Mouse (Mus musculus) cerebellum, adult 2 months (tissue): ENCODE results near the gene Pou6f1. TPM values are rescaled to one million over a fixed set of nuclear protein-coding genes. Genes with fewer than 3 reads are reported as not detected.

Experiments
- DNase-seq, 2 experiments: peaks; one replicate each; pipeline ENCODE4 v3.0.0; 2021
- H3K27ac ChIP-seq: fragments of 200-500 bp; 2 replicates; pipeline ENCODE4 v1.5.1; 2012; ENCODE audit warnings: low read length, control low read depth, inconsistent platforms; ENCODE audit not compliant: insufficient read depth
- H3K27me3 ChIP-seq: fragments of 200-500 bp; 2 replicates; pipeline ENCODE4 v1.6.1; 2012; ENCODE audit warnings: inconsistent platforms, mild to moderate bottlenecking, low read length, moderate library complexity; ENCODE audit not compliant: control insufficient read depth, insufficient read depth
- H3K4me1 ChIP-seq: fragments of 200-500 bp; 2 replicates; pipeline ENCODE4 v1.6.1; 2011; ENCODE audit warnings: low read length; ENCODE audit not compliant: control insufficient read depth, insufficient read depth
- H3K4me3 ChIP-seq: fragments of 200-500 bp; replicated peaks from 2 replicates; pipeline ENCODE3; 2011; ENCODE audit warnings: mild to moderate bottlenecking, low read depth, low read length, control low read depth; ENCODE audit not compliant: insufficient read depth
- CTCF ChIP-seq: fragments of 200-500 bp; IDR thresholded peaks from 2 replicates; pipeline ENCODE4 v1.5.1; 2011; ENCODE audit warnings: low read depth, mild to moderate bottlenecking, control low read depth, low read length, moderate library complexity, borderline replicate concordance; ENCODE audit not compliant: insufficient read depth
- POLR2A ChIP-seq: fragments of 200-500 bp; IDR thresholded peaks from 2 replicates; pipeline ENCODE4 v1.6.1; 2011; ENCODE audit warnings: low read length, control low read depth, borderline replicate concordance; ENCODE audit not compliant: insufficient read depth
- WGBS: fragments of 180-500 bp; shearing (Covaris S2); methylation state at CpG from one replicate; pipeline ENCODE4 v1.1.7; 2018; 5-methylcytosine and 5-hydroxymethylcytosine counted together
- polyA plus RNA-seq: library from polyadenylated mRNA; depleted of rRNA; stranded (reverse); fragments of >200 nt; gene quantifications from 2 replicates; pipeline ENCODE4 v1.2.3, GENCODE M21; 2012; rRNA removed

Pou6f1 gene
- polyA plus RNA-seq, result 63.9 and 64.5 TPM in 2 replicates

DNA sequence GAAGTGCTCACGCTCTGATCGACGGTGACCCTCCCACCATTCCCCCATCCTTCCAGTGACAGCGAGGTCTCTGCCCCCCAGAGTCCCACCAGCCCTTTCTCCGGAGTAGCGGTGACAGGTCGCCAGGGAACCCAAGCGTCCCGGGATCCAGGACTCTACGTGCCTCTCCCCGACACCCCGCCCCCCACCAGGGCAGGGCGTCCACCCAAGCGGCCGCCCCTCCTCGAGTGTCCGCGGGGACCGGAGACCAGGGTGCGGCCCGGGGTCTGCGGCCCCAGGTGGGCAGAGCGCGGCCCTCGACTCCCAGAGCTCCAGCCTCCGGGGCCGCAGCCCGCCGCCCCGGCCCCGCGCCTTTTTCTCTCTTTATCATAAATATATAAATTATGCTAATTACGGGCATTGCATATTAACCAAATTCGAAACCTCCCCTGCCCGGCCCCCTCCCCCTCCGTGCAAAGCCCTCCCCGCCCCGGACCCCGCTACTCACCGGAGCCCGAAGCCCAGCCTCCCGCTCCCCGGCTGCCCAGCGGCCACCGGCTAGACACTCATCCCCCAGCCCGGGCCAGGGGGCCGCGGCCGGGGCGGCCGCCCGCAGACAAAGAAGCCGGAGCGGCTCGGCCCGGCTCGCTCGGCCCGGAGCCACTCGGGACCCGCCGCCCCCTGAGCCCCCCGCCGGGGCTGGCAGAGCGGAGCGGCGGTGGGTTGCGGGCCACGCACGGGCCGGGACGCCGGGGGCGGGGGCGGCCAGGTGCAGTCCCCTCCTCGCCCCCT lies at the start of gene Pou6f1:
Gene Pou6f1, minus strand, starts transcription at position 709 of the 771 bp plus-strand sequence.
- H3K4me1 ChIP-seq, result peaks cover 7% of the 10 kb centered on the region; the same call in 1 of the 2 replicates
- H3K4me3 ChIP-seq, result peak within 1 kb of the TSS; percentile 94
- under 1% methylated on average over 73 of the region's 76 CpGs for WGBS
- DNase-seq, result peak; percentile 57 to 68
- H3K27ac ChIP-seq, result peak within 1 kb of the TSS; percentile 58; the same call in 1 of the 2 replicates
- no peak for TF ChIP-seq POLR2A
- TF ChIP-seq CTCF, result no peak
- no peaks in the 10 kb centered on the region for H3K27me3 ChIP-seq

- H3K27ac ChIP-seq, result no peak overlapping the region
- no peaks in the 10 kb centered on the region for H3K27me3 ChIP-seq
- WGBS, result 15% methylated on average over 6 of the region's 6 CpGs
- peaks cover 10% of the 10 kb centered on the region for H3K4me1 ChIP-seq
- TF ChIP-seq CTCF (no peak), POLR2A (no peak)
- no peak overlapping the region for H3K4me3 ChIP-seq
- DNase-seq, result peak; percentile 69 to 83
Measured at GRCm38 (mm10) chr15:100646161-100646560, 46.4 kb upstream of the Pou6f1 start.

DNA sequence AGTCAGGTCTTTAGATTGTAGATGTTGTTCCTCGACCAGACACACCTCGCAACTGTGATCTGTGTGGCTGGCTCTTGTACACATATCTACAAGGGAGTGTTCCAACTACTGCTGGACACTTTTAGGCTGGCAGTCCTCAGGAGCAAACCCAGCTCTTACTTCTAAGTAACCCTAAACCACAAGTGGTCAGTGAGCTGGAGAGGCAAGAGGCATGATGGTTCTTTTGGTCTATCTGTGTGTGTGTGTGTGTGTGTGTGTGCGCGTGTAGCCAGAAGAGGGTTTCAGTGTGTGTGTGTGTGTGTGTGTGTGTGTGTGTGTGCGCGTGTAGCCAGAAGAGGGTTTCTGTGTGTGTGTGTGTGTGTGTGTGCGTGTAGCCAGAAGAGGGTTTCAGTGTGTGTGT lies 42.7 kb upstream of the Pou6f1 start:
- no peak for TF ChIP-seq POLR2A
- no peak for TF ChIP-seq CTCF
- no peak for DNase-seq
- 91% methylated on average over 7 of the region's 7 CpGs for WGBS

GRCm38 (mm10) chr15:100641226-100641810 lies 41.5 kb upstream of the Pou6f1 start:
- H3K4me1 ChIP-seq, result no peaks in the 10 kb centered on the region
- peaks cover 5% of the 10 kb centered on the region for H3K27me3 ChIP-seq
- no peak for DNase-seq
- TF ChIP-seq CTCF (no peak), POLR2A (no peak)
- WGBS, result 54% methylated on average over 13 of the region's 16 CpGs
- no peak overlapping the region for H3K4me3 ChIP-seq
- H3K27ac ChIP-seq, result no peak overlapping the region

More for the DNA sequence above, 42.7 kb upstream of the Pou6f1 start:
- Histone ChIP-seq H3K27ac (no peak overlapping the region), H3K27me3 (no peaks in the 10 kb centered on the region), H3K4me3 (no peak overlapping the region), H3K4me1 (no peaks in the 10 kb centered on the region)

DNA sequence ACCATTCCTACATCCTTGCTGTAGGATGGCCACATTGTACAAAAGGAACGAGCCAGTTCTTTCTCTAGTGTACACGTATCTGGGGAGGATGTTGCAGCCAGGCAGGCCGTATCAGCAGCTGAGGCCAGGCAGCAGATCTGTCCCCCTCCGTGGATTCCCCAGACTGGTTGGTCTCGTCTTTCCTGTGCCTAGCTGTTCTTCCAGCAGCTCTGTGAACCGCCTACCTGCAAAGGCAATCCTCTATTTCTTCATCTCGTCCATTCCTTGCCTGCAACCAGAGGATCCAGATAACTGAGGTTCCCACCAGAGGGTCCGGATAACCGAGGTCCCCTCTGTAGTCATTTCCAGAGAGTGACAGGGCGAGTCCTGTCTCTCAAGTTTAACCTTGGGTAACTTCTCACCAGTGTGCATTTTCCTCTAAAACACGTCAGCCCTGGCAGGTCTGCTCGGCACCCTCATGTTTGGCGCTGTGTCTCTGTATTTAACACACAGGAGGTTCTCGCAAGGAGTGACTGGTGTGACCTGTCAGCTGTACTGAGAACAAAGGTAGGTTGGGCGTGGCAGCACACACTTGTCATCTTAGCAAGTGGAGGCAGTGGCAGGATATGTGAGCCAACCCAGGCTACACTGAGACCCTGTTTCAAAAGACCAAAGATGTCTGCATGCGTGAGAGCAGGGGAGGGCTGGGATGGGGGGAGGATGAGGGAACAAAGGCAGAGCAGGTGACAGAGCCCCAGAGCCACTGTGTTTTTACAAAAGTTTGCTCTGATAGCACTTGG lies 40.4 kb upstream of the Pou6f1 start:
- DNase-seq, result no peak
- TF ChIP-seq CTCF (no peak), POLR2A (no peak)
- Histone ChIP-seq H3K27ac (no peak overlapping the region), H3K4me3 (no peak overlapping the region), H3K27me3 (peaks cover 12% of the 10 kb centered on the region), H3K4me1 (no peaks in the 10 kb centered on the region)
- 87% methylated on average over 16 of the region's 16 CpGs for whole genome bisulfite sequencing

GRCm38 (mm10) chr15:100637661-100638060 lies 37.9 kb upstream of the Pou6f1 start:
- H3K4me1 ChIP-seq, result no peaks in the 10 kb centered on the region
- DNase-seq, result no peak
- peaks cover 12% of the 10 kb centered on the region for H3K27me3 ChIP-seq
- H3K27ac ChIP-seq, result no peak overlapping the region
- TF ChIP-seq CTCF, result peak; percentile 23; the same call in 1 of the 2 replicates
- TF ChIP-seq POLR2A, result no peak
- no peak overlapping the region for H3K4me3 ChIP-seq
- 27% methylated on average over 6 of the region's 6 CpGs for WGBS

DNA sequence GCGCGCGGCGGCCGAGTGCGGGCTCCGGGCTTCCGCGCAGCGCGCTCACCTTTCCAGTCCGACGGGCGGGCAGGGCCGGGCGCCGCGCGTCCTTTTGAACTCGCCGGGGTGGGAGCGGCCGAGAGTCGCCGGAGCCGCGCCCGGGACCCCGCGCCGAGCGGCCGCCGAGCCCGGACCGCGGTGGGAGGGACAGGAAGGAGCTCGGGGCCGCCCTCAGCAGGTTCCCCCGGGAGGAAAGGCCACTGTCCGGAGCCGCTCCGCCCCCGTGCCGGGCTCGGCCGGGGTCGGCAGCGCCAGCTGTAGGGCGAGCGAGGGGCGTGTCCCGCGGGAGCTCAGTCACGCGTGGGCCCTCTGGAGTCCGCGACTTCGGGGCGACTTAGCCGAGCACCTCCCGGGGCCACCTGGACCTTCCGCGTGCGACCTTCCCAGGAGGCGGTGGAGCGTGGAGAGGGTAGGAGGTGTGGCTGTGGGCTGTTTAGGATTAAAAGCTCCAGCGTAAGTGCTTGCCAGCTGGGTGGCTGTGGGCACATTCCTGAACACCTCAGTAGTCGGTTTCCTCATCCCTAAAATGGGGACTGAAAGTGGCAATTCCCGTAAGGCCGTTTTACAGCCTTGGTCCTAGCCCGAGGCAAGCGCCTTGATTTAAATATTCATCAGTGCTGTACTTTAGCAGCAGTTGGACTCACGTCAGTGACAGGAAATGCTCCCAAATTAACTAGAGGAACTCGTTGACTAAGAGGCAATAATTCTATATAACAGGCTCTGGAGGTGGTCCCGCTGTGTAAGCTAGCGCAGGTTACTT lies 37.1 kb upstream of the Pou6f1 start, which contains the start of gene Smagp:
Gene Smagp, minus strand, starts transcription at position 241 of the 802 bp plus-strand sequence.
- Histone ChIP-seq H3K27me3 (peaks cover 12% of the 10 kb centered on the region), H3K4me3 (peak within 1 kb of the TSS; percentile 6)

More for the DNA sequence above, 37.1 kb upstream of the Pou6f1 start, which contains the start of gene Smagp:
- Histone ChIP-seq H3K4me1 (no peaks in the 10 kb centered on the region), H3K27ac (no peak within 1 kb of the TSS)
- WGBS, result 2% methylated on average over 77 of the region's 77 CpGs
- TF ChIP-seq POLR2A (no peak), CTCF (no peak)
- no peak for DNase-seq
